Mouse (Mus musculus): ENCODE data around the gene Bbs10. TPM values are rescaled to one million over a fixed set of nuclear protein-coding genes. Genes with fewer than 3 reads are reported as not detected.

Bbs10 gene
- polyA plus RNA-seq, 1 experiment from 2014 or later: 6.0 TPM

- no peaks in the 10 kb centered on the region for H3K9me3 ChIP-seq
- no peak for ATAC-seq (ENCODE audit: low FRiP score, low read depth)
- H3K4me3 ChIP-seq: peak overlapping the region; percentile 69; the same call in 1 of the 2 replicates
- 88% methylated on average over 6 of the region's 6 CpGs for WGBS
- H3K27ac ChIP-seq: peak overlapping the region; percentile 87; the same call in 1 of the 2 replicates
- H3K4me2 ChIP-seq (replicated peaks): 0 out of 2 replicates have a peak overlapping the region, but pooled peaks have one; percentile 65
- H3K4me1 ChIP-seq: no peaks in the 10 kb centered on the region
- no peaks in the 10 kb centered on the region for H3K36me3 ChIP-seq
- H3K27me3 ChIP-seq: no peaks in the 10 kb centered on the region
- no peak overlapping the region for H3K9ac ChIP-seq
These were observed 1.1 kb downstream of the Bbs10 start for GRCm38 (mm10) chr10:111299591-111299990.

GRCm38 (mm10) chr10:111301041-111301440 lies 2.6 kb downstream of the Bbs10 start:
- H3K36me3 ChIP-seq: no peaks in the 10 kb centered on the region
- H3K9me3 ChIP-seq: no peaks in the 10 kb centered on the region
- H3K27ac ChIP-seq: no peak overlapping the region
- H3K4me3 ChIP-seq: no peak overlapping the region
- H3K4me1 ChIP-seq: no peaks in the 10 kb centered on the region
- no peak overlapping the region for H3K4me2 ChIP-seq (replicated peaks)
- no peak for ATAC-seq (ENCODE audit: low FRiP score, low read depth)
- no peak overlapping the region for H3K9ac ChIP-seq
- 95% methylated on average over 5 of the region's 5 CpGs for WGBS
- H3K27me3 ChIP-seq: no peaks in the 10 kb centered on the region

- WGBS: 91% methylated on average over 6 of the region's 6 CpGs
- Histone ChIP-seq H3K27me3 (no peaks in the 10 kb centered on the region), H3K4me2 (replicated peaks) (no peak overlapping the region), H3K4me1 (no peaks in the 10 kb centered on the region), H3K27ac (no peak overlapping the region), H3K4me3 (no peak overlapping the region), H3K9ac (no peak overlapping the region), H3K9me3 (no peaks in the 10 kb centered on the region), H3K36me3 (no peaks in the 10 kb centered on the region)
- no peak for ATAC-seq (ENCODE audit: low FRiP score, low read depth)
These were observed 4.0 kb downstream of the Bbs10 start for GRCm38 (mm10) chr10:111302486-111302885.

- 87% methylated on average over 13 of the region's 13 CpGs for WGBS
- no peak for ATAC-seq (ENCODE audit: low FRiP score, low read depth)
- no peaks in the 10 kb centered on the region for H3K36me3 ChIP-seq
- H3K27ac ChIP-seq: no peak overlapping the region
- H3K4me1 ChIP-seq: peaks cover 9% of the 10 kb centered on the region; the same call in 1 of the 2 replicates
- no peaks in the 10 kb centered on the region for H3K9me3 ChIP-seq
- H3K4me2 ChIP-seq (replicated peaks): no peak overlapping the region
- no peak overlapping the region for H3K9ac ChIP-seq
- no peaks in the 10 kb centered on the region for H3K27me3 ChIP-seq
- no peak overlapping the region for H3K4me3 ChIP-seq
These were observed 10.5 kb downstream of the Bbs10 start for GRCm38 (mm10) chr10:111308850-111309501.

- H3K9ac ChIP-seq: no peak overlapping the region
- H3K4me2 ChIP-seq (replicated peaks): no peak overlapping the region
- peaks cover 15% of the 10 kb centered on the region; the same call in 1 of the 2 replicates for H3K4me1 ChIP-seq
- peak; percentile 67 for ATAC-seq (ENCODE audit: low FRiP score, low read depth)
- 62% methylated on average over 6 of the region's 6 CpGs for WGBS
- H3K27me3 ChIP-seq: no peaks in the 10 kb centered on the region
- H3K9me3 ChIP-seq: no peaks in the 10 kb centered on the region
- H3K4me3 ChIP-seq: no peak overlapping the region
- H3K36me3 ChIP-seq: no peaks in the 10 kb centered on the region
- H3K27ac ChIP-seq: no peak overlapping the region; the same call in 1 of the 2 replicates
These were observed 14.8 kb downstream of the Bbs10 start for GRCm38 (mm10) chr10:111313282-111313681.

- Histone ChIP-seq H3K27ac (no peak overlapping the region), H3K4me2 (replicated peaks) (no peak overlapping the region), H3K4me3 (no peak overlapping the region), H3K36me3 (no peaks in the 10 kb centered on the region), H3K9ac (no peak overlapping the region), H3K27me3 (no peaks in the 10 kb centered on the region), H3K4me1 (peaks cover 15% of the 10 kb centered on the region; the same call in 1 of the 2 replicates), H3K9me3 (no peaks in the 10 kb centered on the region)
- no peak for ATAC-seq (ENCODE audit: low FRiP score, low read depth)
- 63% methylated on average over 10 of the region's 10 CpGs for WGBS
These were observed 16.3 kb downstream of the Bbs10 start for GRCm38 (mm10) chr10:111314636-111315395.

GRCm38 (mm10) chr10:111315940-111316339 lies 17.5 kb downstream of the Bbs10 start:
- no peak for ATAC-seq (ENCODE audit: low FRiP score, low read depth)
- Histone ChIP-seq H3K9ac (no peak overlapping the region), H3K4me3 (no peak overlapping the region), H3K27ac (no peak overlapping the region), H3K27me3 (no peaks in the 10 kb centered on the region), H3K36me3 (no peaks in the 10 kb centered on the region), H3K9me3 (no peaks in the 10 kb centered on the region), H3K4me1 (peaks cover 15% of the 10 kb centered on the region; the same call in 1 of the 2 replicates), H3K4me2 (replicated peaks) (no peak overlapping the region)
- WGBS: 83% methylated on average over 3 of the region's 3 CpGs

GRCm38 (mm10) chr10:111318021-111318420 lies 19.5 kb downstream of the Bbs10 start:
- H3K27ac ChIP-seq: no peak overlapping the region
- H3K36me3 ChIP-seq: no peaks in the 10 kb centered on the region
- H3K9ac ChIP-seq: no peak overlapping the region
- no peaks in the 10 kb centered on the region for H3K27me3 ChIP-seq
- peaks cover 15% of the 10 kb centered on the region; the same call in 1 of the 2 replicates for H3K4me1 ChIP-seq
- H3K9me3 ChIP-seq: no peaks in the 10 kb centered on the region
- no peak overlapping the region for H3K4me2 ChIP-seq (replicated peaks)
- H3K4me3 ChIP-seq: no peak overlapping the region
- WGBS: 66% methylated on average over 3 of the region's 3 CpGs
- no peak for ATAC-seq (ENCODE audit: low FRiP score, low read depth)

- Histone ChIP-seq H3K9me3 (no peaks in the 10 kb centered on the region), H3K27me3 (no peaks in the 10 kb centered on the region), H3K27ac (no peak overlapping the region), H3K4me3 (no peak overlapping the region), H3K9ac (no peak overlapping the region), H3K4me2 (replicated peaks) (no peak overlapping the region), H3K4me1 (peaks cover 6% of the 10 kb centered on the region; the same call in 1 of the 2 replicates), H3K36me3 (no peaks in the 10 kb centered on the region)
- 89% methylated on average over 9 of the region's 9 CpGs for WGBS
- no peak for ATAC-seq (ENCODE audit: low FRiP score, low read depth)
These were observed 20.5 kb downstream of the Bbs10 start for GRCm38 (mm10) chr10:111318805-111319500.

GRCm38 (mm10) chr10:111320579-111320978 lies 22.1 kb downstream of the Bbs10 start:
- H3K4me2 ChIP-seq (replicated peaks): no peak overlapping the region
- no peaks in the 10 kb centered on the region for H3K27me3 ChIP-seq
- no peak overlapping the region for H3K4me3 ChIP-seq
- no peaks in the 10 kb centered on the region for H3K36me3 ChIP-seq
- no peaks in the 10 kb centered on the region for H3K4me1 ChIP-seq
- H3K27ac ChIP-seq: no peak overlapping the region
- H3K9me3 ChIP-seq: no peaks in the 10 kb centered on the region
- H3K9ac ChIP-seq: no peak overlapping the region
- ATAC-seq (ENCODE audit: low FRiP score, low read depth): no peak

GRCm38 (mm10) chr10:111327957-111328356 lies 29.5 kb downstream of the Bbs10 start:
- H3K27ac ChIP-seq: no peak overlapping the region
- WGBS: 74% methylated on average over 4 of the region's 4 CpGs

GRCm38 (mm10) chr10:111329326-111329725 lies 30.8 kb downstream of the Bbs10 start:
- Histone ChIP-seq H3K36me3 (no peaks in the 10 kb centered on the region), H3K9ac (no peak overlapping the region), H3K4me1 (no peaks in the 10 kb centered on the region), H3K4me3 (no peak overlapping the region), H3K9me3 (no peaks in the 10 kb centered on the region), H3K27me3 (no peaks in the 10 kb centered on the region), H3K4me2 (replicated peaks) (no peak overlapping the region), H3K27ac (no peak overlapping the region)
- no peak for ATAC-seq (ENCODE audit: low FRiP score, low read depth)
- 86% methylated on average over 5 of the region's 5 CpGs for WGBS

More at GRCm38 (mm10) chr10:111327957-111328356, 29.5 kb downstream of the Bbs10 start:
- no peak overlapping the region for H3K4me2 ChIP-seq (replicated peaks)
- H3K4me1 ChIP-seq: no peaks in the 10 kb centered on the region
- H3K27me3 ChIP-seq: no peaks in the 10 kb centered on the region
- peak overlapping the region; percentile 8; the same call in 1 of the 2 replicates for H3K9ac ChIP-seq
- no peaks in the 10 kb centered on the region for H3K36me3 ChIP-seq
- no peaks in the 10 kb centered on the region for H3K9me3 ChIP-seq
- ATAC-seq (ENCODE audit: low FRiP score, low read depth): no peak
- H3K4me3 ChIP-seq: no peak overlapping the region

Measured in limb, embryonic 13.5 days (tissue).